Mouse (Mus musculus): ENCODE data around the gene Thbs2. TPM values are rescaled to one million over a fixed set of nuclear protein-coding genes. Genes with fewer than 3 reads are reported as not detected.
A peak's percentile ranks its signal among the peaks of the same experiment; 100 is the strongest.

The Thbs2 gene
- polyA plus RNA-seq, 1 experiment = 3.8 TPM

GRCm38 (mm10) chr17:14724786-14725185 is 30.8 kb upstream of the Thbs2 start:
- H3K27ac ChIP-seq (ENCODE audit: insufficient read depth, low read depth, low read length) = no peak overlapping the region
- H3K4me1 ChIP-seq (ENCODE audit: control insufficient read depth, insufficient read depth, insufficient read length, low read length) = no peaks in the 10 kb centered on the region
- H3K4me3 ChIP-seq (ENCODE audit: low read depth, low read length) = no peak overlapping the region
- 13% methylated on average over 2 of the region's 2 CpGs for WGBS
- TF ChIP-seq CTCF (IDR thresholded peaks at IDR 0.05; ENCODE audit: extremely low read depth, insufficient read length, insufficient replicate concordance, low read depth, low read length) (no peak), POLR2A (IDR thresholded peaks at IDR 0.05; ENCODE audit: low read depth, low read length) (no peak)
- H3K36me3 ChIP-seq (ENCODE audit: control insufficient read depth, insufficient read depth, low read length) = no peaks in the 10 kb centered on the region
- no peaks in the 10 kb centered on the region for H3K27me3 ChIP-seq (ENCODE audit: control insufficient read depth, insufficient read depth, low read length)

- H3K36me3 ChIP-seq (ENCODE audit: control insufficient read depth, insufficient read depth, low read length) = no peaks in the 10 kb centered on the region
- H3K27me3 ChIP-seq (ENCODE audit: control insufficient read depth, insufficient read depth, low read length) = no peaks in the 10 kb centered on the region
- H3K4me1 ChIP-seq (ENCODE audit: control insufficient read depth, insufficient read depth, insufficient read length, low read length) = no peaks in the 10 kb centered on the region
- H3K27ac ChIP-seq (ENCODE audit: insufficient read depth, low read depth, low read length) = peak overlapping the region; percentile 46
- 59% methylated on average over 4 of the region's 4 CpGs for WGBS
- no peak for TF ChIP-seq CTCF (IDR thresholded peaks at IDR 0.05; ENCODE audit: extremely low read depth, insufficient read length, insufficient replicate concordance, low read depth, low read length)
- no peak for TF ChIP-seq POLR2A (IDR thresholded peaks at IDR 0.05; ENCODE audit: low read depth, low read length)
- no peak overlapping the region for H3K4me3 ChIP-seq (ENCODE audit: low read depth, low read length)
These were observed 27.3 kb upstream of the Thbs2 start for GRCm38 (mm10) chr17:14721325-14721724.

- WGBS = 79% methylated on average over 4 of the region's 4 CpGs
- Histone ChIP-seq H3K4me3 (ENCODE audit: low read depth, low read length) (no peak overlapping the region), H3K27me3 (ENCODE audit: control insufficient read depth, insufficient read depth, low read length) (no peaks in the 10 kb centered on the region), H3K4me1 (ENCODE audit: control insufficient read depth, insufficient read depth, insufficient read length, low read length) (no peaks in the 10 kb centered on the region), H3K27ac (ENCODE audit: insufficient read depth, low read depth, low read length) (peak overlapping the region; percentile 46), H3K36me3 (ENCODE audit: control insufficient read depth, insufficient read depth, low read length) (no peaks in the 10 kb centered on the region)
- TF ChIP-seq CTCF (IDR thresholded peaks at IDR 0.05; ENCODE audit: extremely low read depth, insufficient read length, insufficient replicate concordance, low read depth, low read length) (no peak), POLR2A (IDR thresholded peaks at IDR 0.05; ENCODE audit: low read depth, low read length) (no peak)
These were observed 26.9 kb upstream of the Thbs2 start for GRCm38 (mm10) chr17:14720912-14721311.

- 75% methylated on average over 7 of the region's 7 CpGs for WGBS
- Histone ChIP-seq H3K27ac (ENCODE audit: insufficient read depth, low read depth, low read length) (no peak overlapping the region), H3K36me3 (ENCODE audit: control insufficient read depth, insufficient read depth, low read length) (no peaks in the 10 kb centered on the region), H3K4me1 (ENCODE audit: control insufficient read depth, insufficient read depth, insufficient read length, low read length) (no peaks in the 10 kb centered on the region), H3K27me3 (ENCODE audit: control insufficient read depth, insufficient read depth, low read length) (no peaks in the 10 kb centered on the region), H3K4me3 (ENCODE audit: low read depth, low read length) (no peak overlapping the region)
- TF ChIP-seq POLR2A (IDR thresholded peaks at IDR 0.05; ENCODE audit: low read depth, low read length) (no peak), CTCF (IDR thresholded peaks at IDR 0.05; ENCODE audit: extremely low read depth, insufficient read length, insufficient replicate concordance, low read depth, low read length) (no peak)
These were observed 26.2 kb upstream of the Thbs2 start for GRCm38 (mm10) chr17:14720227-14720626.

- Histone ChIP-seq H3K36me3 (ENCODE audit: control insufficient read depth, insufficient read depth, low read length) (no peaks in the 10 kb centered on the region), H3K27ac (ENCODE audit: insufficient read depth, low read depth, low read length) (no peak overlapping the region), H3K27me3 (ENCODE audit: control insufficient read depth, insufficient read depth, low read length) (no peaks in the 10 kb centered on the region), H3K4me3 (ENCODE audit: low read depth, low read length) (no peak overlapping the region), H3K4me1 (ENCODE audit: control insufficient read depth, insufficient read depth, insufficient read length, low read length) (no peaks in the 10 kb centered on the region)
- TF ChIP-seq CTCF (IDR thresholded peaks at IDR 0.05; ENCODE audit: extremely low read depth, insufficient read length, insufficient replicate concordance, low read depth, low read length) (no peak), POLR2A (IDR thresholded peaks at IDR 0.05; ENCODE audit: low read depth, low read length) (no peak)
- 72% methylated on average over 4 of the region's 4 CpGs for WGBS
These were observed 24.8 kb upstream of the Thbs2 start for GRCm38 (mm10) chr17:14718801-14719200.

GRCm38 (mm10) chr17:14714782-14715181 is 20.7 kb upstream of the Thbs2 start:
- TF ChIP-seq POLR2A (IDR thresholded peaks at IDR 0.05; ENCODE audit: low read depth, low read length) = no peak
- TF ChIP-seq CTCF (IDR thresholded peaks at IDR 0.05; ENCODE audit: extremely low read depth, insufficient read length, insufficient replicate concordance, low read depth, low read length) = no peak
- Histone ChIP-seq H3K27me3 (ENCODE audit: control insufficient read depth, insufficient read depth, low read length) (no peaks in the 10 kb centered on the region), H3K4me1 (ENCODE audit: control insufficient read depth, insufficient read depth, insufficient read length, low read length) (no peaks in the 10 kb centered on the region), H3K36me3 (ENCODE audit: control insufficient read depth, insufficient read depth, low read length) (no peaks in the 10 kb centered on the region), H3K4me3 (ENCODE audit: low read depth, low read length) (no peak overlapping the region), H3K27ac (ENCODE audit: insufficient read depth, low read depth, low read length) (no peak overlapping the region)
- 88% methylated on average over 8 of the region's 8 CpGs for WGBS

- H3K4me1 ChIP-seq (ENCODE audit: control insufficient read depth, insufficient read depth, insufficient read length, low read length) = no peaks in the 10 kb centered on the region
- TF ChIP-seq POLR2A (IDR thresholded peaks at IDR 0.05; ENCODE audit: low read depth, low read length) (no peak), CTCF (IDR thresholded peaks at IDR 0.05; ENCODE audit: extremely low read depth, insufficient read length, insufficient replicate concordance, low read depth, low read length) (no peak)
- WGBS = 93% methylated on average over 3 of the region's 3 CpGs
- no peak overlapping the region for H3K27ac ChIP-seq (ENCODE audit: insufficient read depth, low read depth, low read length)
- H3K36me3 ChIP-seq (ENCODE audit: control insufficient read depth, insufficient read depth, low read length) = no peaks in the 10 kb centered on the region
- H3K27me3 ChIP-seq (ENCODE audit: control insufficient read depth, insufficient read depth, low read length) = no peaks in the 10 kb centered on the region
- H3K4me3 ChIP-seq (ENCODE audit: low read depth, low read length) = no peak overlapping the region
These were observed 20.3 kb upstream of the Thbs2 start for GRCm38 (mm10) chr17:14714374-14714773.

- Histone ChIP-seq H3K4me1 (ENCODE audit: control insufficient read depth, insufficient read depth, insufficient read length, low read length) (no peaks in the 10 kb centered on the region), H3K27me3 (ENCODE audit: control insufficient read depth, insufficient read depth, low read length) (no peaks in the 10 kb centered on the region), H3K36me3 (ENCODE audit: control insufficient read depth, insufficient read depth, low read length) (no peaks in the 10 kb centered on the region), H3K4me3 (ENCODE audit: low read depth, low read length) (no peak overlapping the region), H3K27ac (ENCODE audit: insufficient read depth, low read depth, low read length) (no peak overlapping the region)
- WGBS = 81% methylated on average over 3 of the region's 3 CpGs
- TF ChIP-seq POLR2A (IDR thresholded peaks at IDR 0.05; ENCODE audit: low read depth, low read length) (no peak), CTCF (IDR thresholded peaks at IDR 0.05; ENCODE audit: extremely low read depth, insufficient read length, insufficient replicate concordance, low read depth, low read length) (no peak)
These were observed 17.7 kb upstream of the Thbs2 start for GRCm38 (mm10) chr17:14711784-14712183.
